Mouse (Mus musculus) gastrocnemius, postnatal 4 days (tissue): ENCODE measurements at regions not wholly inside any gene's neighbourhood (a gene's known extent, or its start where the extent isn't known, plus 50 kb on each side); places are given as distances from the start of the nearest gene placed in this dataset.

Source experiments
- DNase-seq, 2 experiments: peaks; one replicate each; pipeline ENCODE4 v3.0.0; 2021 to 2022; ENCODE audit warnings: low spot score in 2 of 2, mixed read lengths in 2 of 2

GRCm38 (mm10) chr11:63834140-63834539 is 88.0 kb downstream of the Hs3st3b1 start:
- no peak for DNase-seq

GRCm38 (mm10) chr11:63834631-63835030 is 87.5 kb downstream of the Hs3st3b1 start:
- no peak for DNase-seq
